Mouse (Mus musculus) adrenal gland, adult (tissue): ENCODE measurements around the gene Olfr806.

Experiments
- DNase-seq, 2 experiments: peaks; one replicate each; pipeline ENCODE4 v3.0.0; 2022 to 2023; ENCODE audit warnings: low spot score in 1 of 2; ENCODE audit not compliant: inconsistent age in 2 of 2

The Olfr806 gene

DNA sequence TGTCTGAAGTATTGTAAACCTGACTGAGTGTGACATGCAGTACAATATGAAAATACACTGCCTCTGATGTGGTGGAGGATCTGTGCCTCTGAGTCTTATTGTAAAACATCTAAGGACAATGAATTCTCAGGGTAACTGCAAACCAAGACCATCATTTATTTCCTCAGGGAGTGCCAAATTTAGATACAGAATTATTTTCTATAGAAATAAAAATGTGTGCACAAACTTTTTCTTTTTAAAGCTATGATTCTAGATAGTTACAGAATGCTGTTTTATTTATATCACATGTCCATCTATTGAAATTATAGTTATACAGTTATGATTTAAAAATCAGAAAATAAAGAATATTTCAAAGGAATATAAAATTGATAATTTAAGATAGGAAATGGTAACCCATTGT, at the start of gene Olfr806:
TSS of gene Olfr806 (minus strand) at position 101 of the 400 bp plus-strand sequence.
- no peak for DNase-seq

GRCm38 (mm10) chr10:129778123-129778522, 36.4 kb upstream of the Olfr806 start:
- no peak for DNase-seq

GRCm38 (mm10) chr10:129774338-129774737, 32.6 kb upstream of the Olfr806 start, which contains the start of gene Olfr809:
TSS of gene Olfr809 (plus strand) at chr10:129774638.
- no peak for DNase-seq

GRCm38 (mm10) chr10:129765182-129765581, 23.5 kb upstream of the Olfr806 start, which contains the start of gene Olfr808:
TSS of gene Olfr808 (plus strand) at chr10:129765482.
- DNase-seq = no peak

DNA sequence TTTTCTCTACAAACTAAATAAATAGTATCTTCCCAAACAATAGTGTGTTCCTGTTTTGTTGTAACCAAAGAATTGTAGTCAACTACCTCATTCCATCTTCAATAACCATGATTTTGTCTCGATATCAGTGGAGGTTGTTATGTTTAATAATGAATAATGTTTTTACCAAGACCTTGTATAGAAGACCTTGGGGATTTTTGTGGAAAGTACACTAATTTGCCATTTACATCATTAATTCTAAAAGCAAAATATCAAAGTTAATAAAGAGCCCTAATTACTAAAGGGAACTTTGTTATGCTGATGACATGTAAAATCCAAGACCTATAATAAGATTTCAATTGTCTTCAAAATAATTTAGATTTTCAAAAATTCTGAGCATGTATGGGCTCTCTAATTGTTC, 16.0 kb upstream of the Olfr806 start, which contains the start of gene Olfr807:
TSS of gene Olfr807 (minus strand) at position 101 of the 400 bp plus-strand sequence.
- DNase-seq = no peak

GRCm38 (mm10) chr10:129729275-129729674, 12.4 kb downstream of the Olfr806 start, which contains the start of gene Olfr805:
TSS of gene Olfr805 (minus strand) at chr10:129729375.
- DNase-seq = no peak

DNA sequence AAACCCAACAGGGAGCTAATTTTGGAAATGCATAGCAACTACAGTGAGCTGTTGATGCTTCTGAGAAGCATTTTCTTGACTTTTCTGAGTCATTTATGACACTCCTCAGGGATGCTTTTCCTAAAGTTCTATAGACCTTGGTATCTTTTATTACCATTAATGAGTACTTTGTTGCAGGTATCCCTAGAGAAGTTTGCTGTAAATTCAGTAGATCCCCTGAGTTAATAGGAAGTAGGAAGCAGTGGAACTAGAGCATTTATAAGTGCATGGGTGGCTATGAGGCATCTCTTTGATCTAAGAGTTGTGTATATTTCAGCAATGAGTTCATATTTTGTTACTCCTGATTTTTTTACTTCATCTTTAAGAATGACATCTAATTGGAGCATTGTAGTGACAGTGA, 38.8 kb downstream of the Olfr806 start, which contains the start of gene Olfr804:
TSS of gene Olfr804 (plus strand) at position 301 of the 400 bp plus-strand sequence.
- DNase-seq = no peak

- no peak for DNase-seq
Observed at GRCm38 (mm10) chr10:129694186-129694585, 47.5 kb downstream of the Olfr806 start, which contains the start of gene Olfr803. TSS of gene Olfr803 (minus strand) at chr10:129694286.

GRCm38 (mm10) chr10:129688069-129688468, 53.7 kb downstream of the Olfr806 start, which contains the start of gene Olfr802:
TSS of gene Olfr802 (minus strand) at chr10:129688169.
- no peak for DNase-seq
